Mouse (Mus musculus) liver, adult 2 months (tissue): ENCODE measurements at regions not wholly inside any gene's neighbourhood (a gene's known extent, or its start where the extent isn't known, plus 50 kb on each side); places are given as distances from the start of the nearest gene placed in this dataset.

ENCODE experiments used
- DNase-seq: peaks from one replicate; pipeline ENCODE4 v3.0.0-alpha.2; 2011; ENCODE audit warnings: low read depth, low spot score; ENCODE audit errors: extremely low read depth
- H3K27ac ChIP-seq: fragments of 200-500 bp; replicated peaks from 2 replicates; pipeline ENCODE4 v1.5.1; 2012; ENCODE audit warnings: low read depth, mild to moderate bottlenecking, control low read depth, inconsistent platforms, low read length; ENCODE audit not compliant: insufficient read depth
- H3K27me3 ChIP-seq: fragments of 200-500 bp; 2 replicates; pipeline ENCODE4 v1.6.1; 2012; ENCODE audit warnings: mild to moderate bottlenecking, moderate library complexity, low read length, inconsistent platforms; ENCODE audit not compliant: control insufficient read depth, insufficient read depth
- H3K36me3 ChIP-seq: fragments of 200-500 bp; 2 replicates; pipeline ENCODE4 v1.6.1; 2012; ENCODE audit warnings: low read length, inconsistent platforms; ENCODE audit not compliant: control insufficient read depth, insufficient read depth
- H3K4me1 ChIP-seq: fragments of 200-500 bp; 2 replicates; pipeline ENCODE4 v1.6.1; 2011; ENCODE audit warnings: low read length; ENCODE audit not compliant: control insufficient read depth, insufficient read depth
- H3K4me3 ChIP-seq: fragments of 200-500 bp; 2 replicates; pipeline ENCODE4 v1.5.1; 2011; ENCODE audit warnings: low read depth, mild to moderate bottlenecking, control low read depth, low read length, moderate library complexity; ENCODE audit not compliant: insufficient read depth
- H3K79me2 ChIP-seq: fragments of 200-500 bp; 2 replicates; pipeline ENCODE4 v1.6.1; 2012; ENCODE audit warnings: inconsistent platforms, mild to moderate bottlenecking, low read length, moderate library complexity; ENCODE audit not compliant: control insufficient read depth, insufficient read depth
- H3K9ac ChIP-seq: fragments of 200-500 bp; 2 replicates; pipeline ENCODE4 v1.6.1; 2012; ENCODE audit warnings: low read depth, mild to moderate bottlenecking, control low read depth, inconsistent platforms, low read length
- CTCF ChIP-seq: fragments of 200-500 bp; IDR thresholded peaks from 2 replicates; pipeline ENCODE4 v1.5.1; 2011; ENCODE audit warnings: low read depth, low read length, control low read depth
- POLR2A ChIP-seq: fragments of 200-500 bp; IDR thresholded peaks from 2 replicates; pipeline ENCODE4 v1.6.1; 2011; ENCODE audit warnings: low read length, control low read depth; ENCODE audit not compliant: insufficient read depth; ENCODE audit errors: extremely low read depth
- WGBS: fragments of 180-500 bp; shearing (Covaris S2); methylation state at CpG from one replicate; pipeline ENCODE4 v1.1.7; 2018; 5-methylcytosine and 5-hydroxymethylcytosine counted together

DNA sequence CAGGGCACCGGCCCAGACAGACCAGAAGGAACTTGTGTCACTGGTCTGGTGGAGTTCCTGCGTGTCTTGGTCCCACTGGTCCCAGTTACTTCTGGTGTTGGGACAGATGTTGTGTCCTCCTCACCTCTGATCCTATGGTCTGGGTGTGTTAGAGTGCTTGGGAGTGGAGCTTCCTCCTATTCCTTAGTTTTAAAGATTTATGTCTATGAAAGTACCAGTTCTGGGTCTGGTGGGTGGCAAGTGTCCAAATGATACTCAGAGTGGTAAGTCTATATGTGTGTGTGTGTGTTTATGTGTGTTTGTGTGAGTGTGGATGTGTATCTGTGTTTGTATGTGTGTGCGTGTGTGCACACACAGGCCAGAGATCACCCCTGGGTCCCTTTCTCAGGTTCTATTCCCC, 79.9 kb upstream of the Tpm1 start:
- H3K36me3 ChIP-seq, result no peaks in the 10 kb centered on the region
- H3K27ac ChIP-seq, result no peak overlapping the region
- no peak for TF ChIP-seq POLR2A
- TF ChIP-seq CTCF, result no peak
- H3K9ac ChIP-seq, result no peak overlapping the region
- no peaks in the 10 kb centered on the region for H3K4me1 ChIP-seq
- no peaks in the 10 kb centered on the region for H3K79me2 ChIP-seq
- no peak for DNase-seq
- 96% methylated on average over 3 of the region's 3 CpGs for WGBS
- H3K4me3 ChIP-seq, result no peak overlapping the region
- H3K27me3 ChIP-seq, result no peaks in the 10 kb centered on the region

DNA sequence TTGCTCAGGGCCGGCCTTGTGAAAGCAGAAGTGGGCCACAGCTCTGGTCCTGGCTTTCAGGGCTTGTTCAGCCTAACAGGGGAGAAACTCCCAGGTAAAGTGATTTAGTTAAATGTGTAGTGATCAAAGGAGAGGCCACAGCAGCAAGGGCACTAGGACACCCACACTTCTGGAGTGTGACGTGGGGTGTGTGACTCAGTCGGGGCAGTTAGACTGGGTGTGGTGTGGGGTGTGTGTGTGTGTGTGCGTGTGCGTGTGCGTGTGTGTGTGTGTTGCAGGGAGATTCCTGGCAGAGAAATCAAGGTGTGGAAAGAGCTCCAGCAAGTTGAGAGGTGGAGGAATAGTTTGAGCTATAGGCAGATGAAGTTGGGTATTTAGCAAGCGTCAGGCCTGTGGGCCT, 72.5 kb upstream of the Tpm1 start:
- no peak for DNase-seq
- no peaks in the 10 kb centered on the region for H3K27me3 ChIP-seq
- no peak overlapping the region for H3K9ac ChIP-seq

DNA sequence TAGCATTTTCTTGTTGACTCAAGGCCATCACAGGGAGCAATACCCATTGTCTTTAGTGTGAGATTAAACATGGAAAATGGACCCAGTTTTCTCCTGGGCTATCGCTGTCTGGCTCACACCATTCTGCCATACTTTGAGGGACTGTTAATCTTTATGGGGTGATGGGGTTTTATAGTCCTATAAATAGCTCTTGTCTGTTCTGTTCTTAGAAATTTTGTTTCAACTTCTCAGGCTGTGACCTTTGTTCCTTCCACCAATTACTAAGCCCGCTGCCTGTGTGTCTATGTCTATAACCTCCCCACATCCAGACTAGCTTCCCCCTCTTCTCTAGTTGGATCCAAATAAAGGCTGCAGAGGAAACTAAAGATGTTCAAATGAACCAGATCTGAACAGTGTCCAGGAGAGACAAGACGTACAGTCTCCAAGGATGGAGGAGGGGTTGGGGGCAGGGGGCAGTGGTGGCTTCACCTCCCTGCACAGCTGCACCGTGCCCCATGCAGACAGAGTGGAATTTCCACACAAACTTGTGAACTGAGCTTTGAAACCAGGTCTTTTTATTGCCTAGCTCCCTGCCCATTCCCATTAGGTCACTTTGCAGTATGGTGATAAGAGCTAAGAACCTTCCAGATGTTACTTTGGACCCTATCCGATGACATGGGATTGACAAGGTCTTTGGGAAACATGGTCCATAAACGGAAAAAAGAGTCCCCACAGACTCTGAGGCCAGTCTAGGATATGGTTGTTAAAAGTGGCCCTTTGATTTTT, 69.9 kb upstream of the Tpm1 start:
- Histone ChIP-seq H3K27ac (no peak overlapping the region), H3K79me2 (no peaks in the 10 kb centered on the region), H3K4me3 (no peak overlapping the region), H3K9ac (no peak overlapping the region), H3K27me3 (no peaks in the 10 kb centered on the region), H3K4me1 (no peaks in the 10 kb centered on the region), H3K36me3 (no peaks in the 10 kb centered on the region)
- no peak for DNase-seq
- 87% methylated on average over 6 of the region's 6 CpGs for WGBS
- TF ChIP-seq POLR2A (no peak), CTCF (no peak)

More for the DNA sequence above, 72.5 kb upstream of the Tpm1 start:
- TF ChIP-seq POLR2A (no peak), CTCF (no peak)
- H3K4me3 ChIP-seq, result no peak overlapping the region
- H3K27ac ChIP-seq, result no peak overlapping the region
- H3K36me3 ChIP-seq, result no peaks in the 10 kb centered on the region
- H3K79me2 ChIP-seq, result no peaks in the 10 kb centered on the region
- 94% methylated on average over 7 of the region's 7 CpGs for WGBS
- H3K4me1 ChIP-seq, result no peaks in the 10 kb centered on the region

DNA sequence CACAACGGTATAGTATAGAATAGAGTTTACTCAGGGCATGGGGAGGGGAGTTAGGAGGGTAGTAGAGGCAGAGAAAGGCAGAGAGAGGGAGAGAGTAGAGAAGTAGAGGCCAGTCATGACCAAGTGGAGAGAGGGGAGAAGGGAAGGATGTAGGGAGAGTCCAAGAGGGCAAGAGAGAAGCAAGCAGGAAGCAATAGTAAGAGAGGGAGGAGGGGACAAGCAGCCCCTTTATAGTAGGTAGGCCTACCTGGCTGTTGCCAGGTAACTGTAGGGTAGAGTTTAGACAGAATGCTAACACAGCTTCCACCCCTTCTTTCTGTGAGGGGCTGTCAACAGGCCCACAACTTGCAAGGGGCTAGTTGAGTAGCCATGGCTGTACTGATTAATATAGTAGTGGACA, 69.2 kb upstream of the Tpm1 start:
- WGBS, result 86% methylated on average over 1 of the region's 1 CpGs

DNA sequence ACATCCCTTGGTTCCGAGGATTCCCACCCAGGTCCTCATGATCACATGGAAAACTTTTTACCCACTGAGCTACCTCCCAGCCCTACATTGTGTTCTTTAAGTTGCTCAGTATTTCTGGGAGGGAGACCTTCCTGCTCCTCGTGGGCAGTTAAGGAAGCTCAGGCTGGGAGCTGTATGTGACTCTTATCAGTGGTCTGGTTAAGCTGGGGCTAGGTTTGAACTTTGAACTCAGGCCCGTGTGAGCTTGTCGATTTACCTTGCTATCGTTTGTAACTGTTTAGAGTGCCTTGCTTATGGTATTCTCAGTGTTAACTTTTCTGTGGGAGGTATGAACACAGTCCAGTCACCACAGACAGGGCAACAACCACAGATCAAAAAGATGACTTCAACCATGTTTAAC, 68.4 kb upstream of the Tpm1 start:
- Histone ChIP-seq H3K27ac (no peak overlapping the region), H3K79me2 (no peaks in the 10 kb centered on the region), H3K4me3 (no peak overlapping the region), H3K27me3 (no peaks in the 10 kb centered on the region), H3K36me3 (no peaks in the 10 kb centered on the region), H3K9ac (no peak overlapping the region), H3K4me1 (no peaks in the 10 kb centered on the region)
- 37% methylated on average over 5 of the region's 5 CpGs for WGBS
- TF ChIP-seq POLR2A, result no peak
- TF ChIP-seq CTCF, result no peak
- DNase-seq, result no peak

More for the DNA sequence above, 69.2 kb upstream of the Tpm1 start:
- no peaks in the 10 kb centered on the region for H3K79me2 ChIP-seq
- no peaks in the 10 kb centered on the region for H3K4me1 ChIP-seq
- H3K4me3 ChIP-seq, result no peak overlapping the region
- no peak for DNase-seq
- H3K36me3 ChIP-seq, result no peaks in the 10 kb centered on the region
- no peak overlapping the region for H3K27ac ChIP-seq
- no peaks in the 10 kb centered on the region for H3K27me3 ChIP-seq
- TF ChIP-seq POLR2A (no peak), CTCF (no peak)
- no peak overlapping the region for H3K9ac ChIP-seq

DNA sequence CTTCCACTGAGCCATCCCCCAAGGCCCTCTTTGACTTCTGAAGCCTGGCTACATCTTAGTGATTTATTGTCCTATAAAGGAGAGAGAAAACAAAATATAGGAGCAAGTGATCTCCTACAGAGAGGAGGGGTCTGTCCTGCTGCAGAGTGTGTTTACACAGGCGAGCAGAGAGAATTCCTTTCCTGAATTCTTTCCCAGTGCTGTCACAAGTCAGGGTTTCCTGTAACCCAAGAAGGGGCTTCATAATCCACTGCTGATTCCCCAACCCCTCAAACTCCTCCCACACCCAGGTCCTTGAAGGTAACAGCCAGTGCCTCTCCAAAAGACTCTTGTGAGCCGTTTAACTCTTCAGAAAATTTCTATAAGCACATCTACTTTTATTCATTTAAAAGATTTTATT, 66.8 kb upstream of the Tpm1 start:
- Histone ChIP-seq H3K9ac (no peak overlapping the region), H3K4me1 (no peaks in the 10 kb centered on the region), H3K27me3 (no peaks in the 10 kb centered on the region), H3K27ac (no peak overlapping the region), H3K36me3 (no peaks in the 10 kb centered on the region), H3K4me3 (no peak overlapping the region), H3K79me2 (no peaks in the 10 kb centered on the region)
- WGBS, result 54% methylated on average over 2 of the region's 2 CpGs
- no peak for DNase-seq
- TF ChIP-seq CTCF (no peak), POLR2A (no peak)
